Mouse (Mus musculus) retina, embryonic 14.5 days (tissue): ENCODE results near the gene Fyn.

Experiments
- DNase-seq: peaks from one replicate; pipeline ENCODE4 v3.0.0-alpha.2; 2015; ENCODE audit warnings: low spot score

The Fyn gene

DNA sequence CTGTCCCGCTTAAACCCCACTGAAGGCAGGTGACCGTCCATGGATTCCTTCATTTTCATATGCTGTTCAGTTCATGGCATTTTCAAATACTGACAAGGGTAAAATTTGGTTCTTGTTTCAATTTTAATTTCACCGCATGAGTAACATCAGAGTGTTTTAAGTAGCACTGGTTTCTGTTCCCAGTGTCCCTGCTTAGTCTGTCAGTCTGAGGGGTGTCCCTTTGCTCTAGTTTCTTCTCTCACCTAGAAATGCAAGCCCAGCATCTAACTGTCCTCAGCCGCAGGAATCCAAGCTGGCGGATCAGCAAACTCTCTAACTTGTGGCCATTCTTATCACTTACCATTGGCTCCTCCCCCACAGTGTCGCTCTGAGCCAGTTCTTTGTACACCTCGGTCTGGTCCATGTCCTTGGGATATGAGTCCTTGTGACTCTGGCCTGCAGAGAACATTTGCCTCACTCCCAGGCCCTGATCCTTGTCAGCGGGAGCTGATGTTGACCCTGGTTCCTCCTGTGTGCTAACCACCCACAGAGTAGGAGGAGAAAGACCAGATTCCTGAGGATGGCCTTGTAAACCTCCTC lies 9.5 kb downstream of the Fyn start:
- DNase-seq = no peak

DNA sequence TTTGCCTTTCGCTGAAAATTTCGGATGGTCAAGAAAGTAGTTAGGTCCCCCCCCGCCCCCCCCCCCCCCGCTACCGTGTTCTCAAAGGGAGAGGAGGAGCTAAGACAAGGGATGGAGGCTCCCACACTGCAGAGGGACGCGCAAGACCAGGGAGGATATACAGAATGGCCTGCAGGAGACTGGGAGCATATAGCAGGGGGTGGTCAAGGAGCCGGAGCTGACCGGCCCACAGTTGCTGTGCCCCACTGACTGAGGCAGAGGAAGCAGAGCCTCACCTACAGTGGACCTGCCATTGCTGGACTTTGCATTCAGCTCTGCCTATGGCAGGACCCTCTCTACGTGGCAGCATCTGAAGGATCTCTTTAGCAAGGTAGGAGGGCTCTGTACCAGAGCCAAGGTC lies 10.6 kb downstream of the Fyn start:
- no peak for DNase-seq

DNA sequence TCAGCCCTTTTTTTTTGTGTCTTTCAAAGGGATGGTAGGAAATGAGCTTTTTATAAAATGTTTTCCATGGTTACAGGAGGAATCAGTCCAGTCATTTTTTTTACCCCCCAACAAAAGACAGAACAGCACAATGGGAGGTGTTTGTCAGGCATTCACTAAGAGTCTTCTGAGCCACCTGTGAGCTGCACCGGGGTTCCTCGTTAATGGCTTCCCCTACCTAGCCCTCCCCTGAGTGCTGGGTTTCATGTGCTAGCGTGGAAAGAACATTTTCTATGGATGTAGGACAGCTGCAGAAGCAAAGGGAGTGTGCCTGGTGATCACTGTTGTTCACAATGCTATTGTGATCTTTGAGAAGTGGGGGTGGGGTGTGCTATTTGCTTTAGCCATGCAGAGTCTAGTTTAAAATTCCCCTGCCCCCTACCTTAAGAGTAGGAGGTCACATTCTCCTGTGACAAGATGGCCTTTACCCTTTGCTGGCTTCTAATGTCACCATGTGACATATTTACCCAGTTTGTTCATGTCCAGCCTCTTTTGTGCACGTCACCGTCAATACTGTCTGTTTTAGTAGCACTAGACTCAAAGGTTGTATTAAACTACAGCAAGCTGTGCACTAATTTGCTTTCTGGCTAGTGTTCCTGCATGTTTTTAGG lies 11.2 kb downstream of the Fyn start:
- DNase-seq = no peak

DNA sequence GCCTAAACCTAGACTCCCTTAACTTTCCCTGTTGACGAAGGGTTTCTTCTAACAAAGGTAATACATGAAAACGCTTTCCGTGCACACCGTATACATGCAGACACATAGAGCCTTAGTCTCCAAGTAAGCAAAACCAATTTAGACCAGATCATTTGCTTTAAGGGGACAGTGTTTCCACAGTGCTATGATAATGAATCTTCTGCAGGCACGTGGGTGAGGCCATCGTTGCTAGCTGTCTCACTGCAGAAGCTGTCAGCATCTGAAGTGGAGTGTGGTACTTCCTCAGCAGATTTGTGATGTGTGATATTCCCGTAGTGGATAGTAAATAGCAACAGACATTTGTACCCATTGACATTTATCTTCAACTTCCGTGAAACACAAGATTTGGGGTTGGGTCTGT lies 16.6 kb downstream of the Fyn start:
- no peak for DNase-seq

DNA sequence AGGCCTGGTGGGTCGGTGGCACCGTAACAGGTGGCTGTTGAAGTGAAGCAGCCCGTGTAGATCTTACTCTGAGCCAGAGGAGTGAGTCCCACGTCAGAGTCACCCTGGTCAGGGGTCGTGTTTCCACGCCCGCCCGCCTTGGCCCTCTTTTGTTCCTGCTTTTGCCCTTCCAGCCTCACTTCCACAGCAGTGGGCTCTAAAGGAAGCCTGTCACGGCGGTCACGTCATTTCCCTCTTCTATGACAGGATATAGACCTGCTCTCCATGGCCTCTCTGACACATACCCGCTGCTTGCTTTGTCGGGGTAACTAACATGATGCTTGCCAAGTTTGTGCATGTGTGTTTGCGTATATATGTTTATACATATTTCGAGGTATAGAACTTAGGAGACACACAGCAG lies 17.5 kb downstream of the Fyn start:
- no peak for DNase-seq

DNA sequence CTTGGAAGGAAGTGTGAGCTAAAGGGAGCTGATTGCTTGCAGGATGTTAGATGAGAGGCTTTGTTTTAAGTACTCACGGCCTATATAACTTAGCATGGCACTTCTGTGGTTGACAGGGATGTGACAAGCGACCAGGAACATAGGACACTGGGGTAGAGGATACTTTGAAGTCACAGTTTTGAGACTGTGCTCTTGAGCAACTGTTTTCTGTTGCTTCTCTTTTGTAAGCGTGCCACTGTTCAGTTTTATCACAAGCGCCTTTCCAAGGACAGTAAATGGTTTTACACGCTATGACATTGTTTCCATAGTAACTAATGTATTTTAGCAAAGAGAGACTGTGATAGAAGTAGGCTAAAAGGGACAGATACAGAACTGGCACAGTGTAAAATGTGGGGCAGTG lies 18.4 kb downstream of the Fyn start:
- DNase-seq = no peak

DNA sequence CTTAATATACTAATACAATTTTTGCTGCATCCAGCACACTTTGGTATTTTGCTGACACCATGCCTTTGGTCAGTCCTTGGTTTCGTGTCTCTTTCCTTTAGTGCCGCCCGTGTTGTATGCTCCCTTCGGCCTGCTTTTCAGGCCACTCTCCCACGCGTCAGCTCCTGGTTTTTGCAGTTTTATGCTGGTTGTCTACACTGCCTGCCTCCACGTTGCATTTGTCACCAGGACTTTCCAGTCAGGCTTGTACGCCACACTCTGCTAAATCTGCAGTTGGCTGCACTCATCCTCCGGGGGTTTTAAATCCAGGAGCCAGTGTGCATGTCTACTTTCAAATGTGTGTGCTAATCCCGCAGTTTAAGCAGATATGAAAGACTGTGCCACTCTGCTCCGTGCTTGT lies 18.9 kb downstream of the Fyn start:
- no peak for DNase-seq

DNA sequence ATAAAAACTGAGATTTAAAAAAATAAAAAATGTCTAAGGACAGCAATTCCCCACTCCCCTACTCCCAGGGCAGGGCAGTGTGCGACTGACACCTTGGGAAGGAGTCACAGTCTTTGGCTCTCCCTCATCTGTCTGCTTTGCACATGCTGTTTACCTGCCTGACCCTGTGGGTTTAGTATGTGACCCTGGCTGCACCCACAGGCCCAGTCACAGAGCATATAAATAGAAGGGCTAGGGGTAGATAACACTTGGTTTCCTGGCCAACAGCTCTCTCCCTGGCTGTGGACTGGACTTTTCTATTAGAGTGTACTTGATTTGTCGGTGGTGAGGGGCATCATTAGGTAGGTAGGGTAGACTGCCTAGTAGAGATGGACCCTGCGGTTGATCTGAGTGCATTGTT lies 19.5 kb downstream of the Fyn start:
- no peak for DNase-seq

DNA sequence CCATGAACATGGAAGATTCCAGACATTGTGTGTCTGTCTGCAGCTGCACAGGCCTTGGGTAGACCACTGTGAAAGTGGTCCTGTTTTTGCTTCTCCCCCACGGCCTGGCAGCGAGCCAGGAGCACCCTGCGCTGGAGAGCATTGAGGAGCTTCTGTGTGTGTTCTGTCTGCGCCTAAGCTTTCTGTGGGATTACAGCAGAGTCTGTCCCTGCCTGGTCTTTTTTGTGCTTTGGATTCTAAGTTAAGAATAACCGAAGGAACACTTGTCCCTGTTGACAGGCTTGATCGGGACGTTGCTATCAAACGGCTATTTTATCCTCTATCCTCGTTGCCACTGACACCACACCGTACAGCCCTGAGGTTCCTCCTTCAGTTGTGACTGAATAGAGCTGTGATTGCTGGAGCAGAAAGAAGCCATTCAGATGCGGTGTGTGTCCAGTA lies 20.8 kb downstream of the Fyn start:
- peak; percentile 43 for DNase-seq

DNA sequence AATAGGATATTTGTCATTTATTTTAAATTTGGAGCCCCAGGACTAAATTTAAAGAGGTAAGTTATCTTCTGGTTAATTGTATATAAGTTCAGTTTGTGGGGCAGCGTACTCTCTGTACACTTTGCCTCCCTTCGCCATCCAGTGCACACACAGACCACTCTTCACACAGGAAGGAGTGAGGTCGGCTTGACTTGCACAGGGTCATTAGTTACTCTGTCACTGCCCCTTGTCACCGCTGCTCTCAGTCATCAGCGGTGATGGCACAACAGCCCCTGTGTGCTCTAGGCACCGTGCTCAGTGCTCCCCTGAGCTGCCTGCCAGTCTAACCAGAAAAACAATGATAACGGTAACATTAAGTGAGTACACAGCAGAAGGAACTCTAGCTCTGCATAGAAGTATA lies 21.9 kb downstream of the Fyn start:
- DNase-seq = no peak

DNA sequence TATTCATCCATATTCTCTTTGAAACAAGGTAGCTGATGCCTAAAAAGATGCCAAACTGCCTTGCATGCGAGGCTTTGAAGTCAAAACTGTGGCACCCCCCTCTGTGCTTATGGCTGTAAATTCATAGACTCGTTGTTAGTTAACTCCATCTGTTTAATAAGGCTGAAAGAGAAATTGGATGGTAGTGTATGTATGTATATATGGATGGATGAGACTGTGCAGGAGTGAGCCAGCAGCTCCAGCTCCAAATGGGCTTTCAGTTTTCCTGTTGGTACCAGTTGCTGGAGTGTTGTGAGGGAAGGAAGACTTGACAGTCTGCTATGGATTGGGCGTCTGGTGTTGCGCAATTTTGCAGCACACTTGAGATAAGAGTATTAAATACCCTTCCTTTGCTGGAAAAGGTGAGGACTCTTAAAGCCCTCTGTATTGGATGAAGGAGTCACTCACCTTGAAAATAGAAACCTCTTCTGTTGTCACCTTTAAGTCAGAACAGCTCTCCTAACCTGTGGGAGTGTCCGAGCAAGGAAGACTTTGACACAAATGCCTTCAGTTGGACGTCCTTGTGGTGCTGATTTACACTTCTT lies 24.3 kb downstream of the Fyn start:
- DNase-seq = no peak

DNA sequence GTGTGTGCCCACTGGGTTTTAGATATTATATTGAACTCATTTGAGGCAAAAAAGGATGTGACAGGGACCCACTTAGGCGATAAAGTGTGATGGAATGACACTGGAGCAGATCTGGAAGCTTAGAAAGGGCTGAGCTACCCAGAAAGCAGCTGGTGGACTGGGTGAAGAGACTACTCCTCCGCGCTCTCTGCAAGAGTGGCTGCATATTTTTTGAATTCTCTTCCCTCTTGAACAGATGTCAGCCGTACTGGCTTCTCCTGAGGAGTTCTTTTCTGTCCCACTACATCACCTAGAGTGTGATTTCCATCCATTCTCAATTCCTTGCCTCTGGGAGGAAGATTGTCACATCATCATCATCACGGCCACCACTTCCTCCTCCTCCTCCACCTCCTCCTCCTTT lies 26.9 kb downstream of the Fyn start:
- no peak for DNase-seq

DNA sequence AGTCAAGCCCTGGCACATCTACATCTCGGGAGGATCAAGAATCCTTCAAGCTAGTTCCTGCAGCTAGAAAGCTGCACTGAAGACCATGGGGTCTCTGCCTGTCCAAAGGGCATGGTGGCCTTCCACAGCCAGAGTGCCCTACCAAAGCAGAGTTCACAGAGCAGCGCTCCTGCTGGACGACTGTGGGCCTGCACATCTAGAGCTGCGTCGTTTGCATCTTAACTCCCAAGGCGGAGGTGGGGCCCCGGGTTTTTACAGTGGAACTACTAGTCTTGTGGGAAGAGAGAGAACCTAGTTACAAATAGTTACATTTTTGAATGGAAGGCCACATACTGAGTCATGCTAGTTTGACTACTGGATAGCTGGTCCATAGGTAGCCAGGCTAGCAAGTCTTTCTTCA lies 30.3 kb downstream of the Fyn start:
- DNase-seq = no peak

DNA sequence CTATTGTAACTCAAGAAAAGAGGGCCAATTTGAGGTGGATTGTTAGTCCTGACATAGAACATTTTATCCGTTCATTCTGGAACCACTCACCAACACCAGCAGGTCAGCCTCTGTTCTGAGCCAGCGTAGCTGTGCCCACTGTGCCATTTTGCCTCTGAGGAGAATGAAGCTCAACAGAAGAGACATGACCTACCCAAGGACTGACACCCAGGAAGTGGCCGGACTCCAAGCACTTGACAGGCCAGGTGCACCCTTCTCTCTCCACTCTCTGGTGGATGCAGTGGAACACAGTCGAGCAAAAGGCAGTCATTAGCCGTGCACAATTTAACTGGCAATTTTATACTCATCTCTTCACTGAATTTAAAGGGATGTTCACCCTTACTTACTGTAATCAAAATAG lies 31.5 kb downstream of the Fyn start:
- no peak for DNase-seq

DNA sequence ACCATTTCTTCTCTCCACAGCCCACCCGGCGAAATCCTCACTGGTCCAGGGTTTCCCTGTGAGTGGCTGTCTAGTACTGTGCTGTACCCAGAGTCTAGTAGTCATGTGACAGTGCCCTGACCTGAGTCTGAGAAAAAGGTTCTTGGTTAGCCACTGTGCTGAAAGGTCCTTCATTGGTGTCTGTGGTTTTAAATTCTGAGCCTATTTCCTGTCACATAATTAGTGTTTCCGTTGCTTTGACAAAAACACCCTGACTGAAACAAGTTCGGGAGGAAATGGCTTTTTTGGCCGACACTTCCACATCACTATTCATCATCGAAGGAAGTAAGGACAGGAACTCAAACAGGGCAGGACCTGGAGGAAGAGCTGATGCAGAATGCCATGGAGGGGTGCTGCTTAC lies 33.8 kb downstream of the Fyn start:
- no peak for DNase-seq

DNA sequence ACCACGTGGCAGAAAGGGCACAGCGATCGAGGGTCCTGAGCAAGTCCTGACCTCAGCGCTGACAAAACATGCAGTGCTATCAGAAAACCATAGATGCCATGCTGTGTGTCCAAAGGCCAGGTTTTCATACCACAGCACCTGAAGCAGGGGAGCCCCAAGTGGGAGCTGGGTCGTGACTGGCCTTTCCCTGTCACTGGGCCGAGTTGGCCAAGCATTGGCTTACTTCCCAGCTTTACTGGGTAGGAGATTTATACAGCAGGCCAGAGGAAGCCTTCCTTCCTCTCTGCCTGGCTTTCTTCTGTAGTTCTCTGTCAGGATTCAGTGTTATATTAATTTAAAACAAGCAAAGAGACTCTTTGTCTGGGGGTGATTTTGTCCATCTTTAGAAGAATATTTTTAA lies 35.1 kb downstream of the Fyn start:
- no peak for DNase-seq

DNA sequence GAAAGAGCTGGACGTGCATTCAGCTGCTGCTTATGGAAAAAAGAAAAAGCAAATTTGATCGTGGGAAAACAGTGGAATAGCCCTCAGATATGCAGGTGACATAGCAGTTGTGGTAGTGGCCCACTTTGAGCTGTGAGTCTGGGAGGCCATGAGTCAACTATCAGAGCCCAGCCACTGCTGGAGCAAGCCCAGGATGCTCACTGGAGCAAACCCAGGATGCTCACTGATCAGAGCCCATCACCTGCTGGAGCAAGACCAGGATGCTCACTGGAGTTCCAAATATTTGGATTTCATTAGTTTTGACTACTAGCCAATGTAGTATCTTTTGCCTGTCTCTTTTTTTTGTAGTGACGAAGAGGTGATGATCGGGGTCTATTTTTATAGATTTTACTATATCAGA lies 35.5 kb downstream of the Fyn start:
- no peak for DNase-seq

DNA sequence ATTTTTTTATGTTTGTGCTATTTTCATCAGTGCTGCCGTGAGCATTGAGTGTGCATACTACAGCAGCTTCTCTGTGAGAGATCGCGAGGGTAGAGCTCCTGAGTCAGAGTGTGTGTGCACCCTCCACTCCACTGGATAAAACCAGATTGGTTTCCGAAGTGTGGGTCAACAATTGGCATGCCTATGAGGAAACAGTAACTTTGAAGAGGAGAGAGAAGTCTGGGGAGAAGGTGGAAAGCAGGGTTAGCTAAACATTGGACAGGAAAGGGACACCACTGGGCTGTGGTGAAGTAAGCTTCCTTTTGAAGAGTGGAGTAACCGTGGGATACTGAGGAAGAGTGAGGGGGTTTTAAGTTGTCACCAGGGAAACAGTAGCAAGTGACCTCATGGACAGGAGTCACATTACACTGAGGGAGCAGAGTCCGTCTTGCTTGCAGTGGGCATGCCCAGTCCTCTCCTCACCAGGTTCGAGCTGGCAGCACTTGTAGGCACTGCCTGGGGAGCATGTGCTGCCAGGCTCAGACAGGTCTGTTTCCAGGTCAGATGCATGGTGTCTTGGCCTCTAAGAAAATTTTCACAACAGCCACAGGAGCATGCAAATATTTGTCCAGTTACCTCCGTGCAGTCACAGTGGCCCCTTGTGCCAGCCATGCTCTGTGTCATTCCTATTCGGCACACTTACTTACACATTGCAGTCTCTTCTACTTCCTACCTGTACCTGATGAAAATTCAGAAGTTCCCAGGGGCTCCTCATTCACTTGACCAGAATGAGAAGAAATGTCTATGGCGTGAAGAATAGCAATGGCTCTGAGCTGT lies 37.5 kb downstream of the Fyn start:
- no peak for DNase-seq

DNA sequence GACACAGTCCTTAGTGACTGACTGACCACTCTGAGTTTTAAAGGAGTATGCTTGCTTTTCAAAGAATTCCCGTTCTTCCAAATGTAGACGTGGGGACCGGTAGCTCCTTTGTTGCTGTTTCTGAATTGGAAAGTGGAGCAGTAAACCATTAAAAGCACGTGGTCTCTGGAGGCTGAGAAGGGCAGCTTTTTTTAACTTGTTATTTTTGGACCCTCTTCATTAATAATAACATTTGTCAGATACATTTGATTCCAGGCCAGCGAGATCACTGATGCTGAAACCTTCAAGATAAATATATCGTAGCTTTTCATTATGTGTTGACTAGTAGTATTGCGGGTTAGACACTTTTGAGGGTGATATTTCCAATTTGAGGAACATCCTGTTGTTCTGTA lies 38.1 kb downstream of the Fyn start:
- no peak for DNase-seq

DNA sequence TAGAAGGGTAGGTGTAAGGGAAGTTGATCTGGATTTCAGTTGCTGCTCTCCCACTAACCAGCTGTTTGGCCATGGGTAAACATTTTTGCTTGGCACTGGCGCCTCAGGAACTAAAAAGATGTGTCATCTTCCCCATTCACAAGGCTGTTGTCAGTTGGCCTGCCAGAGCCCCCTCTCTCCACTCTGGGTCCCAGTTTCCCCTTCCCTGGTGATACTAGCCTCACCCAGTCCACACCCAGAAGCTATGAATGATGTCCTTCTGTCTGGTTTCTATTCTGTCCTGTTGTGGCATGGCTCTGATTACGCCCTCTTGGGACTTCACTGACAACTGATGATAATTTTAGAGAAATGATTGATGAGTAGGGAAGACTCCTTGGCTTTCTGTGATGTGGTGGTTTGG lies 38.9 kb downstream of the Fyn start:
- no peak for DNase-seq

DNA sequence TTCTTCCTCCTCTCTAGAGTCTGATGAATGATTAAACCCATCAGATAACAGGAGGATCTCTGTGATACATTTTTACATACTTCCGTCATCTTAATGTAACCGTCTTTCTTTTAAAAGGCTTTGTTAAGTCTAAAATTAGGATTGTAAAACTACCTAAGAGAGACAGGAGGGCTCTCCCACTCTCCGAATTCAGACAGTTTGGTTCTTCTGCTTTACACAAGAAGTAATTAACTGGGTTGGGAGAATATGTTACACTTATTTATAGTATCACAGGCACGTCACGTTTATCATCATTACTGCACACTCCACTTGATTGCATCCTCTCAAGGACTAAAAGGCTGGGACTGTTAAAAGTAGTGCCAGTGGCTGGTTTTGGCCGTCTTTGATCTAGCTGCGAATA lies 40.9 kb downstream of the Fyn start:
- DNase-seq = no peak

DNA sequence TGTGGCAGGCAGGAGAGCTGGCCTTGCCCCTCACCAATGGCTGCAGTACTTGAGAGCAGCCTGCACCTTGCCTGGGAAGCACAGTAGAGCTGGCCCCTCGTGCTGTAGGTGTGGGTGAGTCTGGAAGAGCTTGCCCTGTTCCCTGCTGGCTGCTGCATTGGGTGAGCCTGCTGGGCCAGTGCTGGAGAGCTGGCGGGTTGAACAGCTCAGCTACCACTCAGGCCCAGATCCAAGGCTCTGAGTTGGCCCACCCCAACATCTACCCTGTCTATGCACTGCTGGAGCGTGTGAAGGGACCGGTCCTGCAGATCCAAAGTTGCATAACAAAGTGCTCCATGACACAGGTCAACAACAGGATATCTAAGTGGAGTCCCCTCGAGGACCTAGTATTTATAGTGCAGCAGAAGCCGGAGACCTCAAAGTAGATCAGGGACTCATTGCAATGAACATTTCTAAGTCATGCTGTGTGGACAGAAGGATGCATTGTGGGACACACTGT lies 41.5 kb downstream of the Fyn start:
- DNase-seq = no peak
